Mouse (Mus musculus): ENCODE results near the gene Zfp286.

- TF ChIP-seq CTCF (IDR thresholded peaks at IDR 0.05; ENCODE audit: insufficient read depth, low read length): no peak
- no peak for TF ChIP-seq POLR2A (IDR thresholded peaks at IDR 0.05; ENCODE audit: borderline replicate concordance, extremely low read depth, low read depth, low read length)
Observed at GRCm38 (mm10) chr11:62731311-62732021, 57.8 kb downstream of the Zfp286 start, which contains the start of gene Zfp287.
